Mouse (Mus musculus) liver, postnatal 0 days (tissue): ENCODE measurements at regions not wholly inside any gene's neighbourhood (a gene's known extent, or its start where the extent isn't known, plus 50 kb on each side); places are given as distances from the start of the nearest gene placed in this dataset.
"Not testable (repeated sequence)": the region's sequence is repeated elsewhere in the genome, so short reads cannot be mapped to it uniquely, and the experiment has no call there.

Experiments
- ATAC-seq: fragments of 200-750 bp; cut with Nextera tagmentation; 2 replicates; pipeline ENCODE4 v1.8.0; 2017; ENCODE audit warnings: mild to moderate bottlenecking, moderate library complexity
- DNase-seq: peaks from one replicate; pipeline ENCODE4 v3.0.0-alpha.2; 2016
- H3K27ac ChIP-seq: fragments of 300-500 bp; sonication (generic); 2 replicates; pipeline ENCODE4 v1.5.1; 2014; ENCODE audit warnings: antibody characterized with exemption, moderate library complexity, mild to moderate bottlenecking, low read depth
- H3K27me3 ChIP-seq: fragments of 300-500 bp; sonication (generic); 2 replicates; pipeline ENCODE4 v1.6.1; 2014; ENCODE audit warnings: low read length, control low read depth, mixed read lengths; ENCODE audit not compliant: insufficient read depth
- H3K36me3 ChIP-seq: fragments of 300-500 bp; sonication (generic); replicated peaks from 2 replicates; pipeline ENCODE4 v1.6.1; 2014; ENCODE audit warnings: mild to moderate bottlenecking, control low read depth, low read length, moderate library complexity, mixed read lengths; ENCODE audit not compliant: insufficient read depth
- H3K4me1 ChIP-seq: fragments of 300-500 bp; sonication (generic); 2 replicates; pipeline ENCODE4 v1.6.1; 2014; ENCODE audit warnings: antibody characterized with exemption, mild to moderate bottlenecking, control low read depth; ENCODE audit not compliant: insufficient read depth
- H3K4me2 ChIP-seq: fragments of 300-500 bp; sonication (generic); 2 replicates; pipeline ENCODE4 v1.6.1; 2014; ENCODE audit warnings: low read depth, mild to moderate bottlenecking, low read length, moderate library complexity, mixed read lengths
- H3K4me3 ChIP-seq: fragments of 300-500 bp; sonication (generic); 2 replicates; pipeline ENCODE4 v1.5.1; 2014; ENCODE audit warnings: low read depth, low read length
- H3K9ac ChIP-seq: fragments of 300-500 bp; sonication (generic); replicated peaks from 2 replicates; pipeline ENCODE4 v1.6.1; 2014; ENCODE audit warnings: mild to moderate bottlenecking, moderate library complexity
- H3K9me3 ChIP-seq: fragments of 300-500 bp; sonication (generic); 2 replicates; pipeline ENCODE4 v1.6.1; 2016; ENCODE audit warnings: mild to moderate bottlenecking, control low read depth, low read length, mixed read lengths
- CTCF ChIP-seq: sonication (generic); IDR thresholded peaks from 2 replicates; pipeline ENCODE4 v1.5.1; 2016; ENCODE audit warnings: antibody characterized with exemption, low read depth
- EP300 ChIP-seq: IDR thresholded peaks from 2 replicates; pipeline ENCODE4 v1.6.1; 2016; ENCODE audit warnings: antibody characterized with exemption, low read depth, mild to moderate bottlenecking
- WGBS: fragments of 180-500 bp; shearing (Covaris S2); extraction: QIAGEN DNeasy Blood & Tissue Kit; methylation state at CpG from one replicate; pipeline ENCODE4 v1.1.7; 2014; ENCODE audit not compliant: insufficient replicate concordance; 5-methylcytosine and 5-hydroxymethylcytosine counted together

DNA sequence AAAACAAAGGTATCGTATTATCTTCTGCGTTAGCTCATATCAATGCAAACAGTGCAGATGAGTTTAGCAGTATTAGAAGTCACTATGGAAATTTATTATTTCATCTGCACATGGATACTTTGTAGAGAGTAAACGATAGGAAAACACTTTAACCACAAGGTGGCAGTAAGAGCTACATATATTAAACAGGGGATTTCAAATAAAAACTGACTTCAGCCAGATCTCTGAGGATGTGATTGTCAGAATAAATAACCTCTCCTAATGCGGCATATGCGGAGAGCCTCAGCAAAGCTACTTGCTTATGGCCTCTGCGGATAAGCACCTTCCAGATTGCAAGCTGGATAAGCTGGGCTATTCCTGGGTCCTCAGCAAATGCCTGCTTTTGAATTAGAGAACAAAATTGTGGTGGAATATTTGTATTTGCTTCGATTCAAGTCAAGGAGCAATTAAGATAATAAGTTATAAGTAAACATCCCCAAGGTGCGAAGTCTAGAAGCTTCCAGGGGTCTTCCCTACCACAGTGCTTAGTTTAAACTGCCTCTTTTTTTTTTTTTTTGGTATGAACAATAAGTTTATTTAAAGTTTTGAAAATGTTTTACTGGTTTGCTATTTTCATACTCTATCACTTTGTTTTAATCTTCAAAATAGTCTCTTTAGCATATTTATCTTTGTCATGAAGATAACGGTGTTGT, 96.8 kb upstream of the Steap1 start:
- no peak for ATAC-seq
- H3K9ac ChIP-seq, result no peak overlapping the region
- no peaks in the 10 kb centered on the region for H3K4me1 ChIP-seq
- no peak overlapping the region for H3K4me2 ChIP-seq
- TF ChIP-seq EP300 (no peak), CTCF (peak; percentile 42)
- DNase-seq, result no peak
- H3K9me3 ChIP-seq, result no peaks in the 10 kb centered on the region
- WGBS, result 53% methylated on average over 9 of the region's 9 CpGs
- H3K4me3 ChIP-seq, result no peak overlapping the region
- H3K36me3 ChIP-seq, result no peaks in the 10 kb centered on the region
- no peaks in the 10 kb centered on the region for H3K27me3 ChIP-seq
- H3K27ac ChIP-seq, result no peak overlapping the region

GRCm38 (mm10) chr5:5844312-5844711, 95.2 kb upstream of the Steap1 start:
- no peaks in the 10 kb centered on the region for H3K4me1 ChIP-seq
- no peaks in the 10 kb centered on the region for H3K27me3 ChIP-seq
- 78% methylated on average over 3 of the region's 3 CpGs for WGBS
- H3K4me3 ChIP-seq, result no peak overlapping the region
- H3K9ac ChIP-seq, result no peak overlapping the region
- ATAC-seq (no peak), DNase-seq (no peak)
- no peak overlapping the region for H3K27ac ChIP-seq
- TF ChIP-seq EP300 (no peak), CTCF (no peak)
- no peaks in the 10 kb centered on the region for H3K9me3 ChIP-seq
- H3K4me2 ChIP-seq, result no peak overlapping the region
- no peaks in the 10 kb centered on the region for H3K36me3 ChIP-seq

DNA sequence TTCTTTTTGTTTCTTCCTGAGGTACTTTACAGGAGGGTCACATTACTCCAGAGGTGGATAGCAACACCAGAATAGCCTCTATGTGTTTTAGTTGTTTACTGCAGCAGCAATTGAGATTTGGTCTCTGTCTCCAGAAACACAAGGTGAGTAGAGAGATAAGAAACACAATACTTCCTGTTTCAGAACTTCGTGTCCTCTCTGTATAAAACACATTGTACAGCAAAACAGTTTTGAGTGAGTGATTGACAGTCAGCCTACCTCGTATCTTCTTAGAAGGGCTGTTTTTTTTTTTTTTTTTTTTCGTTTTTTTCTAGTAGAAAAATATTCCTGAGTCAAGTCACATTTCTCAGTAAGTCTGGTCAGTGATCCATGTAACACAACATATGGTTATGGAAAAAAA, 89.6 kb upstream of the Steap1 start:
- no peaks in the 10 kb centered on the region for H3K36me3 ChIP-seq

DNA sequence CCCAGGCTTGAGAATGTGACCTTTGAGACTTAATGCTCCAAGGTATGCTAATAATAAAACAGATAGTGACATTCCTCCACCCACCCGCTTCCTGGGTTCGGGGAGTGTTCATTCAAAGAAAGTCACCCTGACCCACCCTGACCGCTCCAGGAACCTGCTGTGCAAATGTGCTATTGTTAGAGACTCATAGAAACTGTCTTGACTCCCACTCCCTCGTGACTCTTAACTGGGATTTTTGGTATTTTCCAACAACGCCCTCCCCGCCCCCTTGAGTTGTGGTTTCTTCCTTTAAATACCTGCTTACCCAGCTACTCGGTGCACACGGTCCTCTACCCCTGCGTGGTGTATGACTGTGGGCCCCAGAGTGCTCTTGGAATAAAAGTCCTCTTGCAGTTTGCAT, 73.5 kb upstream of the Steap1 start:
- H3K4me1 ChIP-seq, H3K4me3 ChIP-seq, H3K27ac ChIP-seq, H3K9me3 ChIP-seq, ATAC-seq, H3K27me3 ChIP-seq, H3K9ac ChIP-seq, H3K4me2 ChIP-seq, DNase-seq, H3K36me3 ChIP-seq: not testable (repeated sequence)
- WGBS, result 79% methylated on average over 9 of the region's 9 CpGs

More for the DNA sequence above, 89.6 kb upstream of the Steap1 start:
- WGBS, result 19% methylated on average over 3 of the region's 3 CpGs
- no peak for ATAC-seq
- Histone ChIP-seq H3K4me3 (no peak overlapping the region), H3K9me3 (no peaks in the 10 kb centered on the region), H3K27ac (no peak overlapping the region), H3K4me1 (no peaks in the 10 kb centered on the region), H3K9ac (no peak overlapping the region), H3K4me2 (no peak overlapping the region), H3K27me3 (no peaks in the 10 kb centered on the region)
- no peak for TF ChIP-seq CTCF
- TF ChIP-seq EP300, result peak; percentile 27; the same call in 1 of the 2 replicates
- DNase-seq, result no peak
